Mouse (Mus musculus) cortical plate, adult 2 months (tissue): ENCODE data around the gene Gjb4.

Experiments used
- CTCF ChIP-seq: fragments of 200-500 bp; IDR thresholded peaks from 2 replicates; pipeline ENCODE4 v1.5.1; 2011; ENCODE audit warnings: mild to moderate bottlenecking, control low read depth, low read length; ENCODE audit not compliant: insufficient read depth; ENCODE audit errors: extremely low read depth
- POLR2A ChIP-seq: fragments of 200-500 bp; IDR thresholded peaks from 2 replicates; pipeline ENCODE4 v1.6.1; 2011; ENCODE audit warnings: mild to moderate bottlenecking, low read length, control low read depth; ENCODE audit not compliant: insufficient read depth; ENCODE audit errors: extremely low read depth

GRCm38 (mm10) chr4:127303796-127304195 is 50.1 kb downstream of the Gjb4 start:
- TF ChIP-seq POLR2A (no peak), CTCF (no peak)
